Mouse (Mus musculus) limb, embryonic 12.5 days (tissue): Measurements from ENCODE around the gene Dpp9. TPM values are rescaled to one million over a fixed set of nuclear protein-coding genes. Genes with fewer than 3 reads are reported as not detected.

ENCODE experiments used
- ATAC-seq: fragments of 200-750 bp; cut with Nextera tagmentation; 2 replicates; pipeline ENCODE4 v1.8.0; 2017; ENCODE audit warnings: low read depth, moderate TSS enrichment; ENCODE audit not compliant: insufficient number of reproducible peaks, insufficient read depth, low FRiP score, low TSS enrichment
- H3K27ac ChIP-seq: fragments of 300-500 bp; sonication (generic); 2 replicates; pipeline ENCODE4 v1.5.1; 2016; ENCODE audit warnings: mild to moderate bottlenecking, moderate library complexity
- H3K27me3 ChIP-seq: fragments of 300-500 bp; sonication (generic); 2 replicates; pipeline ENCODE4 v1.6.1; 2016; ENCODE audit warnings: mild to moderate bottlenecking, moderate library complexity
- H3K36me3 ChIP-seq: fragments of 300-500 bp; sonication (generic); 2 replicates; pipeline ENCODE4 v1.6.1; 2016; ENCODE audit warnings: mild to moderate bottlenecking, moderate library complexity
- H3K4me1 ChIP-seq: fragments of 300-500 bp; sonication (generic); replicated peaks from 2 replicates; pipeline ENCODE4 v1.6.1; 2016
- H3K4me2 ChIP-seq: fragments of 300-500 bp; sonication (generic); 2 replicates; pipeline ENCODE4 v1.6.1; 2016; ENCODE audit warnings: mild to moderate bottlenecking, moderate library complexity
- H3K4me3 ChIP-seq: fragments of 300-500 bp; sonication (generic); replicated peaks from 2 replicates; pipeline ENCODE4 v1.5.1; 2016; ENCODE audit warnings: mild to moderate bottlenecking
- H3K9ac ChIP-seq: fragments of 300-500 bp; sonication (generic); replicated peaks from 2 replicates; pipeline ENCODE4 v1.6.1; 2016; ENCODE audit warnings: mild to moderate bottlenecking, moderate library complexity
- H3K9me3 ChIP-seq: fragments of 300-500 bp; sonication (generic); 2 replicates; pipeline ENCODE4 v1.6.1; 2016; ENCODE audit warnings: mild to moderate bottlenecking, moderate library complexity
- WGBS: fragments of 180-500 bp; shearing (Covaris S2); methylation state at CpG from one replicate; pipeline ENCODE4 v1.1.7; 2016; 5-methylcytosine and 5-hydroxymethylcytosine counted together
- polyA plus RNA-seq: library from polyadenylated mRNA; unstranded; fragments of >200 nt; fragmentation: Nextera tagmentation; extraction: Ambion mirVana; gene quantifications from 2 replicates; pipeline ENCODE4 v1.2.1, GENCODE M21; 2016

Gene Dpp9
- polyA plus RNA-seq, 1 experiment from 2014 or later: 36.2 TPM

GRCm38 (mm10) chr17:56206276-56206884, 12.3 kb downstream of the Dpp9 start:
- no peak overlapping the region for H3K27ac ChIP-seq
- H3K4me3 ChIP-seq: no peak overlapping the region
- 90% methylated on average over 10 of the region's 10 CpGs for WGBS
- peaks cover 100% of the 10 kb centered on the region for H3K36me3 ChIP-seq
- no peaks in the 10 kb centered on the region for H3K4me1 ChIP-seq
- no peak for ATAC-seq
- no peak overlapping the region for H3K9ac ChIP-seq
- no peak overlapping the region for H3K4me2 ChIP-seq
- no peaks in the 10 kb centered on the region for H3K27me3 ChIP-seq
- no peaks in the 10 kb centered on the region for H3K9me3 ChIP-seq

GRCm38 (mm10) chr17:56203729-56204128, 15.0 kb downstream of the Dpp9 start:
- H3K4me1 ChIP-seq: no peaks in the 10 kb centered on the region
- no peak for ATAC-seq
- H3K36me3 ChIP-seq: peaks cover 95% of the 10 kb centered on the region
- no peaks in the 10 kb centered on the region for H3K27me3 ChIP-seq
- H3K4me2 ChIP-seq: no peak overlapping the region
- H3K27ac ChIP-seq: no peak overlapping the region
- no peaks in the 10 kb centered on the region for H3K9me3 ChIP-seq
- 59% methylated on average over 3 of the region's 3 CpGs for WGBS
- no peak overlapping the region for H3K9ac ChIP-seq
- H3K4me3 ChIP-seq: no peak overlapping the region

DNA sequence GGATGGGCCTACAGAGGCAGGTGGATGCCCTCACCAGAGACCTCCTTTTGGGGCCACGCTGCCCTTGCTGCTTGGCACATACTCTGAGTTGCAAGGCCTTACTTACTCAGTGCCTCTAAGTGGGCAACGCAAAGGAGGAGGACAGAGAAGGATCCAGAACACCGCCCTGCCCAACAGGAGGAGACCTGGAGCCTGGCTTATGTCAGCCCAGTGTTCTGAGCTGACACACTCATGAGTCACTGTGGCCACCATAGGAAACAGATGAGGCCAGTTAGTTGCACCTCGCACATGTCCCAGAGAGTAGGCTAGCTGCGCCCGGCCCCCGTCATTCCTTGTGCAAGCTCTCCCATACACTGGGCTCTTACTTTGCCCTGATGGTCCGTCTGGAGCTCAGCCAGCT, 16.2 kb downstream of the Dpp9 start:
- Histone ChIP-seq H3K4me2 (no peak overlapping the region), H3K4me1 (no peaks in the 10 kb centered on the region), H3K36me3 (peaks cover 95% of the 10 kb centered on the region), H3K9ac (no peak overlapping the region), H3K27me3 (no peaks in the 10 kb centered on the region), H3K9me3 (no peaks in the 10 kb centered on the region), H3K27ac (no peak overlapping the region), H3K4me3 (no peak overlapping the region)
- no peak for ATAC-seq
- WGBS: 97% methylated on average over 8 of the region's 8 CpGs

DNA sequence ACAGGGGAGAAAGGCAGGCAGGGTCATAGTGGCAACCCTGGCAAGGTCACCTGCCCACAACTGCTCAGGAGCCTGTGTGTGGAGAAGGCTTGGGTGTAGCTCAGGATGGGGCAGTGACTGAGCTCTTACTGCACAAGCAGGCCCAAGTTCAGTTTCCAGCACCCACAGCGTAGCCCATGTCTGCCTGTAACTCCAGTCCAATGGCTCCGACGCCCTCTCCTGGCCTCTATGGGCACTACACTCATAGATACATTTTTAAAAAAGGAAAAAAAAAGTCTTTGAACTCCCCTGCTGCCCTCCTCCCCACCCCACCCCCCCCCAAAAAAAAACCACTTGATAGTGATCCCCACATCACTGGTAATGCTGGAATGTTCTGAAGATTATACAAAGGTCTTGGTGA, 17.1 kb downstream of the Dpp9 start:
- WGBS: 73% methylated on average over 3 of the region's 3 CpGs

GRCm38 (mm10) chr17:56200586-56200985, 18.1 kb downstream of the Dpp9 start:
- Histone ChIP-seq H3K27ac (no peak overlapping the region), H3K36me3 (peaks cover 95% of the 10 kb centered on the region), H3K27me3 (no peaks in the 10 kb centered on the region), H3K9me3 (no peaks in the 10 kb centered on the region), H3K4me3 (no peak overlapping the region), H3K9ac (no peak overlapping the region), H3K4me2 (no peak overlapping the region), H3K4me1 (no peaks in the 10 kb centered on the region)
- 85% methylated on average over 9 of the region's 9 CpGs for WGBS
- ATAC-seq: no peak

More for the DNA sequence above, 17.1 kb downstream of the Dpp9 start:
- Histone ChIP-seq H3K4me2 (no peak overlapping the region), H3K9me3 (no peaks in the 10 kb centered on the region), H3K9ac (no peak overlapping the region), H3K36me3 (peaks cover 95% of the 10 kb centered on the region), H3K4me3 (no peak overlapping the region), H3K27me3 (no peaks in the 10 kb centered on the region), H3K27ac (no peak overlapping the region), H3K4me1 (no peaks in the 10 kb centered on the region)
- ATAC-seq: no peak

GRCm38 (mm10) chr17:56196860-56197259, 21.8 kb downstream of the Dpp9 start:
- Histone ChIP-seq H3K4me1 (no peaks in the 10 kb centered on the region), H3K4me2 (no peak overlapping the region), H3K27ac (no peak overlapping the region), H3K27me3 (no peaks in the 10 kb centered on the region), H3K36me3 (peaks cover 95% of the 10 kb centered on the region), H3K9ac (no peak overlapping the region), H3K4me3 (no peak overlapping the region), H3K9me3 (no peaks in the 10 kb centered on the region)
- ATAC-seq: no peak
- WGBS: 67% methylated on average over 2 of the region's 2 CpGs

- H3K27me3 ChIP-seq: no peaks in the 10 kb centered on the region
- H3K9ac ChIP-seq: no peak overlapping the region
- WGBS: 91% methylated on average over 13 of the region's 13 CpGs
- no peak overlapping the region for H3K4me3 ChIP-seq
- no peak for ATAC-seq
- peaks cover 97% of the 10 kb centered on the region for H3K36me3 ChIP-seq
- no peak overlapping the region for H3K27ac ChIP-seq
- H3K4me1 ChIP-seq: no peaks in the 10 kb centered on the region
- H3K4me2 ChIP-seq: no peak overlapping the region
- no peaks in the 10 kb centered on the region for H3K9me3 ChIP-seq
These were observed 23.9 kb downstream of the Dpp9 start for GRCm38 (mm10) chr17:56194765-56195164.

GRCm38 (mm10) chr17:56194357-56194756, 24.3 kb downstream of the Dpp9 start:
- Histone ChIP-seq H3K36me3 (peaks cover 100% of the 10 kb centered on the region), H3K27ac (no peak overlapping the region), H3K9me3 (no peaks in the 10 kb centered on the region), H3K4me2 (no peak overlapping the region), H3K4me3 (no peak overlapping the region), H3K4me1 (no peaks in the 10 kb centered on the region), H3K9ac (no peak overlapping the region), H3K27me3 (no peaks in the 10 kb centered on the region)
- ATAC-seq: 0 out of 2 replicates have a peak, but pooled peaks have one; percentile 17
- WGBS: 92% methylated on average over 12 of the region's 12 CpGs

DNA sequence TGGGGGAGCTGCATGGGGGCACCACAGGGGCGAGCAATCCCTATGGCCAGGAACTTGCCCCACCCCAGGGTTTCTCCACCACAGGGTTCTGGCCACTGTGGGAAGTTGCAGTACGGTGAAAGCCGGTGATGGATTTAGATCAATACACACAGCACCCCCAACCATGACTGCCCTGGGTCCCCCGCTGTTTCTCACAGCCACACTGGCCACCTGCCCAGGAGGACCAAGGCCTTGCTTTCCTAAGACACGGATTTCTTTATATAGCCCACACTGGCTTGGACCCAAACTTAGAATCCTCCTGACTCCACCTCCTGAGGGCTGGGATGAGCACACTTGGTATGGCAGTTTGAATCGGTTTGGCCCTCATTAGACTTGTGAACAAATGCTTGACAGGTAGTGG, 27.4 kb downstream of the Dpp9 start:
- no peak for ATAC-seq
- no peak overlapping the region for H3K4me3 ChIP-seq
- WGBS: 91% methylated on average over 6 of the region's 6 CpGs
- H3K36me3 ChIP-seq: peaks cover 97% of the 10 kb centered on the region
- no peak overlapping the region for H3K4me2 ChIP-seq
- no peaks in the 10 kb centered on the region for H3K9me3 ChIP-seq
- no peaks in the 10 kb centered on the region for H3K4me1 ChIP-seq
- H3K27me3 ChIP-seq: no peaks in the 10 kb centered on the region
- no peak overlapping the region for H3K9ac ChIP-seq
- H3K27ac ChIP-seq: no peak overlapping the region

DNA sequence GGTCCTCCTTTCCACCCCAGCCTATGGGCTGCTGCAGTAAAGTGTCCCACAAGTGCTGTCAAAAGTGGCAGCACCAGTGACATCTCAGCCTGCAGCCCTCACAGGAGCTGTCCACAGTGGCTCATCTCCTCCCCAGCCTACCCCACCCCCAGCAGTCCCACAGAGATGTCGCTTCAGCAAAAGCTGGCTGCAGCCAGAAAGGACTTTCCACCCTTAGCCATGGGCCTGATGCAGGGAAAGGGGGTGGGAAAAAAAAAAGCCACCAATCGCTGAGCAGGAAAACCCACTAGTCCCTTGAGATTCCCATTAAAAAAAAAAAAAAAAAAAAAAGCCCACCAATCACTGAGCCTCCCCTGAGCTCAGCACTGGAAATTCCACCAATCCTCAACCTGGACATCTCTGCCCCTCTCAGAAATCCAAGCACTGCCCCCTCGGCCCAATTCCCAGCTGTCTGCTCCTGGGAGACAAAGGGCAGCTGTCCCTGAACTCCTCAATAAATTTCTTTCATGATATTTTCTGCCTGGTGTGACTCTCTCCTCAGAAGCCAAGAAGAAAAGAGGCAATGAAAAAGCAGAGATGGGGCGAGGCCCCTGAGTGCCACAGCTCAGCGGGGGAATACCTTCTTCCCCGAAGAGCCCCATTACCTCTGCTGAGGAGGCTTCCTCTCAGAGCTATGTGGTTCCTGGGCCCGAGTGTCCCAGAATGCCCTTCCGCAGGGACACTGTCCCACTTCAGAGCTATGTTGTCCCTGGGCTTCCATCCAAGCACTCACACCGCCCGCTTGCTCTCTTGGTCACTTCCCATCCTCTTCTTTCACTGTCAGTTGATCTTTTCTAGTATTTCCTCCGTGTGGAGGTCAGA, 33.2 kb downstream of the Dpp9 start:
- WGBS: 43% methylated on average over 11 of the region's 11 CpGs
- peak overlapping the region; percentile 94 for H3K4me2 ChIP-seq
- H3K4me1 ChIP-seq: peaks cover 27% of the 10 kb centered on the region
- peaks cover 59% of the 10 kb centered on the region for H3K36me3 ChIP-seq
- H3K9ac ChIP-seq: 0 out of 2 replicates have a peak overlapping the region, but pooled peaks have one; percentile 13
- ATAC-seq: 0 out of 2 replicates have a peak, but pooled peaks have one; percentile 32
- no peak overlapping the region for H3K4me3 ChIP-seq
- no peaks in the 10 kb centered on the region for H3K9me3 ChIP-seq
- no peaks in the 10 kb centered on the region for H3K27me3 ChIP-seq
- peak overlapping the region; percentile 80 for H3K27ac ChIP-seq

DNA sequence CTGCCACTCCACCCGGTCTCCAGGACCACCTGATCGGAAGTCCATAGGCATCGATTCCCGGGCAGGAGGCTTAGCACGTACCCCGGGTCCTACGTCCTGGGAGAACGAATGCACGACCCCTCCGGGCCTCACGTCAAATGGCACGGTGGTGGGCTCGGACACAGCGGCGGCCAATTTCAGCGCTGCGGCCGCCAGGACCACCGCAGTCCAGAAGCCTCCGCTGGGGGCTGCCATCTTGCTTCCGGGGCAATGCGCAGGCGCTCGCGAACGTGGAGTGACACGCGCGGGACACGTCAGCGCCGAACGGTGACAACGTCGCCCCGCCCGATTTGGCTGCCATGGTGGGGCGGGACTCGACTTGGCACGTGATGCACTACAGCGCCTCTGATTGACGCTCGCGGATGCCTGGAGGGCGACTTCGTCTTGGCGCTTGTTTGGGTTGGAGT, 35.0 kb downstream of the Dpp9 start, which contains the start of gene Mydgf:
TSS of gene Mydgf (minus strand) at position 263 of the 446 bp plus-strand sequence.
- Histone ChIP-seq H3K4me3 (peak within 1 kb of the TSS; percentile 81), H3K36me3 (peaks cover 59% of the 10 kb centered on the region), H3K4me1 (peaks cover 27% of the 10 kb centered on the region), H3K27me3 (no peaks in the 10 kb centered on the region), H3K4me2 (peak within 1 kb of the TSS; percentile 94), H3K9ac (peak within 1 kb of the TSS; percentile 74), H3K27ac (peak within 1 kb of the TSS; percentile 74), H3K9me3 (no peaks in the 10 kb centered on the region)
- under 1% methylated on average over 47 of the region's 47 CpGs for WGBS
- peak; percentile 83 for ATAC-seq
